Mouse (Mus musculus): ENCODE measurements around the gene Nodal.

DNA sequence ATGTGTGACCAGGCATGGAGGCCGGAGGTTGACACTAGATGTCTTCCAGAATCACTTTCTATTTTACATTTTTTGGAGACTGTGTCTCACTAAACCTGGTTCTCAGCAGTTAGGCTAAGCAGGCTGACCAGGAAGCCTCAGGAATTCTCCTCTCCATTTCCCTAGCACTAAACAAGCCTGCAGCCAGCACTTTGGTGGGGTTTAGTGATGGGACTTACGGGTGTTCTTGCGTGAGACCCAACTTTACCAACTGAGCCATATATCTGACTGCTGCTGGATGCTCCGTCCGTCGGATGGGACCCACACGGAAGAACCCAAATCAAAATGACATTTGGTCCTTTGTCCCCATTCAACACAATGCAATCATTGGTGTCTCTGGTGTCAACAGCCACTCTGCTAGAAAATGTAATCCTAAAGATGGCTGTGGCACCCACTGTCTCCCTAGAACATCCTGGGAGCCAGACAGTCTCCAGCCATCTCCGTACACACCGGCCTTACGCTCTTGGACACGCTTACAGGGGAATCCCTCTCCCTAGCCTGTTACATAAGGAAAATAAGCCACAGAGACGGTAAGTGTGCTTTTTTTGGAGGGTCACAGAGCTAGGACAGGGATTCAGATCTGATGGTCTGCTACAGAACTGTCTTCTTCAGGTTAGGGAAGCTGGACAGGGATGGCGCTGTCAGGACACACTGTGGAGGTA is 38.3 kb upstream of the Nodal start:
- TF ChIP-seq CTCF (IDR thresholded peaks at IDR 0.05; ENCODE audit: low read depth, low read length) (no peak), POLR2A (IDR thresholded peaks at IDR 0.05; ENCODE audit: extremely low read depth, insufficient read depth, low read length) (no peak)

Data from liver, adult 2 months (tissue).